Mouse (Mus musculus) CH12.LX (cell line): Measurements from ENCODE around the gene Aebp2. TPM values are rescaled to one million over a fixed set of nuclear protein-coding genes. Genes with fewer than 3 reads are reported as not detected.

Source experiments
- DNase-seq: peaks from one replicate; pipeline ENCODE4 v3.0.0-alpha.2; 2013; ENCODE audit errors: extremely low read depth
- H3K27ac ChIP-seq: 2 replicates; pipeline ENCODE4 v1.5.1; 2012; ENCODE audit warnings: low read depth, mild to moderate bottlenecking, control low read depth, moderate library complexity; ENCODE audit not compliant: insufficient read depth
- H3K27me3 ChIP-seq: replicated peaks from 2 replicates; pipeline ENCODE3; 2012; ENCODE audit warnings: inconsistent platforms
- H3K36me3 ChIP-seq, 2 experiments: replicated peaks in 1 of 2; 2 replicates each; pipeline versions ENCODE3 to v1.6.1; 2012; ENCODE audit warnings: inconsistent platforms in 1 of 2, low read length in 1 of 2, mild to moderate bottlenecking in 1 of 2, mixed read lengths in 1 of 2, moderate library complexity in 1 of 2; ENCODE audit not compliant: control insufficient read depth in 1 of 2, insufficient read depth in 1 of 2
- H3K4me1 ChIP-seq, 2 experiments: 2 replicates each; pipeline ENCODE4 v1.6.1; 2012; ENCODE audit warnings: inconsistent platforms in 1 of 2, moderate library complexity in 1 of 2; ENCODE audit not compliant: insufficient read depth in 2 of 2, control insufficient read depth in 1 of 2
- H3K4me2 ChIP-seq: 2 replicates; pipeline ENCODE4 v1.6.1; 2012; ENCODE audit warnings: low read depth, mild to moderate bottlenecking, control low read depth; ENCODE audit not compliant: poor library complexity, insufficient read depth, severe bottlenecking
- H3K4me3 ChIP-seq, 3 experiments: fragments of 150-350 bp in 1 of 3; sonication (generic) in 1 of 3; replicated peaks in 1 of 3; 2 replicates each; pipeline versions ENCODE3 to v1.5.1; 2011 to 2012; ENCODE audit warnings: low read depth in 2 of 3, low read length in 2 of 3, mild to moderate bottlenecking in 2 of 3, moderate library complexity in 2 of 3, control low read depth in 1 of 3, improper control_type of control experiment in 1 of 3, inconsistent platforms in 1 of 3, mixed read lengths in 1 of 3; ENCODE audit not compliant: poor library complexity in 1 of 3
- H3K79me2 ChIP-seq: replicated peaks from 2 replicates; pipeline ENCODE4 v1.6.1; 2012; ENCODE audit warnings: mild to moderate bottlenecking, moderate library complexity; ENCODE audit not compliant: control insufficient read depth, poor library complexity, insufficient read depth, severe bottlenecking; ENCODE audit errors: extremely low read depth
- H3K9ac ChIP-seq: 2 replicates; pipeline ENCODE4 v1.6.1; 2012; ENCODE audit warnings: low read depth, mild to moderate bottlenecking, control low read depth, moderate library complexity; ENCODE audit not compliant: insufficient read depth
- H3K9me3 ChIP-seq: replicated peaks from 2 replicates; pipeline ENCODE3; 2012; ENCODE audit warnings: low read length, inconsistent platforms, mixed read lengths
- BHLHE40 ChIP-seq: IDR thresholded peaks from 2 replicates; pipeline ENCODE4 v1.6.1; 2011; ENCODE audit warnings: mild to moderate bottlenecking, low read depth, low read length, improper control_type of control experiment
- CHD1 ChIP-seq: IDR thresholded peaks from 2 replicates; pipeline ENCODE4 v1.6.1; 2012; ENCODE audit warnings: low read depth, low read length, improper control_type of control experiment, inconsistent platforms
- CTCF ChIP-seq, 2 experiments: IDR thresholded peaks in 1 of 2; conservative IDR thresholded peaks in 1 of 2; 2 replicates each; pipeline ENCODE4 v1.5.1; 2011 to 2012; ENCODE audit warnings: low read depth in 2 of 2, low read length in 2 of 2, improper control_type of control experiment in 1 of 2, inconsistent platforms in 1 of 2, mild to moderate bottlenecking in 1 of 2, moderate library complexity in 1 of 2
- ELF1 ChIP-seq: IDR thresholded peaks from 2 replicates; pipeline ENCODE4 v1.6.1; 2014; ENCODE audit warnings: low read depth, mild to moderate bottlenecking, inconsistent platforms, low read length, improper control_type of control experiment
- EP300 ChIP-seq: IDR thresholded peaks from 2 replicates; pipeline ENCODE4 v1.6.1; 2011; ENCODE audit warnings: low read length, improper control_type of control experiment
- HCFC1 ChIP-seq: IDR thresholded peaks from 2 replicates; pipeline ENCODE4 v1.6.1; 2012; ENCODE audit warnings: low read depth, mild to moderate bottlenecking, inconsistent platforms, low read length, improper control_type of control experiment
- IRF4 ChIP-seq: IDR thresholded peaks from 2 replicates; pipeline ENCODE4 v1.6.1; 2014; ENCODE audit warnings: low read depth, mild to moderate bottlenecking, inconsistent platforms, low read length, improper control_type of control experiment
- JUND ChIP-seq: conservative IDR thresholded peaks from 2 replicates; pipeline ENCODE4 v1.6.1; 2011; ENCODE audit warnings: low read depth, low read length, improper control_type of control experiment
- MAX ChIP-seq: IDR thresholded peaks from 2 replicates; pipeline ENCODE4 v1.6.1; 2011; ENCODE audit warnings: low read length, improper control_type of control experiment
- NRF1 ChIP-seq: IDR thresholded peaks from 2 replicates; pipeline ENCODE4 v1.6.1; 2014; ENCODE audit warnings: low read depth, mild to moderate bottlenecking, inconsistent platforms, low read length, improper control_type of control experiment, moderate library complexity
- RAD21 ChIP-seq: IDR thresholded peaks from 2 replicates; pipeline ENCODE4 v1.6.1; 2011; ENCODE audit warnings: low read depth, mild to moderate bottlenecking, low read length, improper control_type of control experiment, moderate library complexity
- RCOR1 ChIP-seq: conservative IDR thresholded peaks from 2 replicates; pipeline ENCODE4 v1.6.1; 2012; ENCODE audit warnings: low read depth, mild to moderate bottlenecking, inconsistent platforms, low read length, improper control_type of control experiment
- SIN3A ChIP-seq: IDR thresholded peaks from 2 replicates; pipeline ENCODE4 v1.6.1; 2012; ENCODE audit warnings: low read length, improper control_type of control experiment, inconsistent platforms
- SMC3 ChIP-seq: IDR thresholded peaks from 2 replicates; pipeline ENCODE4 v1.6.1; 2011; ENCODE audit warnings: low read depth, low read length, improper control_type of control experiment
- UBTF ChIP-seq: IDR thresholded peaks from 2 replicates; pipeline ENCODE4 v1.6.1; 2012; ENCODE audit warnings: low read depth, mild to moderate bottlenecking, inconsistent platforms, low read length, improper control_type of control experiment, moderate library complexity
- USF1 ChIP-seq: IDR thresholded peaks from 2 replicates; pipeline ENCODE4 v1.6.1; 2014; ENCODE audit warnings: low read depth, mild to moderate bottlenecking, inconsistent platforms, low read length, improper control_type of control experiment
- USF2 ChIP-seq: conservative IDR thresholded peaks from 2 replicates; pipeline ENCODE4 v1.6.1; 2011; ENCODE audit warnings: low read depth, low read length, improper control_type of control experiment
- ZC3H11A ChIP-seq: IDR thresholded peaks from 2 replicates; pipeline ENCODE4 v1.6.1; 2012; ENCODE audit warnings: low read depth, mild to moderate bottlenecking, inconsistent platforms, low read length, improper control_type of control experiment
- ZNF384 ChIP-seq: IDR thresholded peaks from 2 replicates; pipeline ENCODE4 v1.6.1; 2012; ENCODE audit warnings: low read depth, low read length, improper control_type of control experiment, inconsistent platforms
- dilution Hi-C: fragments of 300-500 bp; cut with MboI; formaldehyde crosslinking; loops from 2 replicates; pipeline ENCODE4 v1.14.3; 2020; ENCODE audit warnings: low sequenced_read_pairs; ENCODE audit not compliant: extremely low pct_unique_long_range_greater_than_20kb, extremely low pct_ligation_motif_present
- in situ Hi-C: fragments of 300-500 bp; cut with MboI; formaldehyde crosslinking; loops from 3 replicates; pipeline ENCODE4 v1.14.3; 2019; ENCODE audit warnings: low sequenced_read_pairs, low pct_ligation_motif_present, low pct_unique_long_range_greater_than_20kb, mixed read lengths
- polyA plus RNA-seq: library from polyadenylated mRNA; unstranded; fragments of >175 nt; gene quantifications from 2 replicates; pipeline ENCODE4 v1.2.1, GENCODE M21; 2012; ENCODE audit warnings: low read depth; ENCODE audit not compliant: insufficient read length
- total RNA-seq, 2 experiments: library from RNA; depleted of rRNA; stranded (reverse); fragments of 300-350 nt in 1 of 2; fragments of >200 nt in 1 of 2; gene quantifications; 2 replicates each; pipeline ENCODE4 v1.2.3; 2012 to 2014

Gene Aebp2
- total and polyA plus RNA-seq, 3 experiments = 54.4 to 63.3 (median 59.9) TPM

DNA sequence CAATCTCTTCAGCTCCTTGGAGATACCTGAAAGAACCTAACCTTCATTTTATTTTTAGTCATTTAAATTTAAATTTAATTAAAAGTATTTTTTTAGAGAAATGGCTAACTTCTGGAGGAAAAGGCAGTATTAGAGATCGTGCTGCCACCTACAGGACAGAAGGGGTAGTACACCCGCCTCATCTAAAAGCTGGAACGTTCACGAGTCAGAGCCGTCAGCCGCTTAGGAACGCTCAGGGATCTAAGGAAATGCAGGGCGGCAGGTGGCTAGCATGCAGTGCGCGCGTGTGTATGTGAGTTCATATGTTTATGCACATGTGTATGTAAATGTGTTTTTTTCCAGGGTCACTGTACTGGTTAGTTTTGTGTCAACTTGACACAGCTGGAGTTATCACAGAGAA lies 90.3 kb downstream of the Aebp2 start:
- no peak overlapping the region for H3K9ac ChIP-seq
- TF ChIP-seq SIN3A (no peak), NRF1 (no peak), JUND (0 out of 2 replicates have a peak, but pooled peaks have one; percentile 13), CHD1 (no peak), CTCF (conservative IDR thresholded peaks at IDR 0.05 in 1 of 2, IDR thresholded peaks at IDR 0.05 in 1 of 2; ENCODE audit: low read depth in 2 of 2, low read length in 2 of 2) (peak; percentile 83 to 88), RAD21 (peak; percentile 70), ZNF384 (peak; percentile 41; the same call in 1 of the 2 replicates), IRF4 (0 out of 2 replicates have a peak, but pooled peaks have one; percentile 14), SMC3 (peak; percentile 61), RCOR1 (no peak)
- H3K4me2 ChIP-seq = peak overlapping the region; percentile 68
- H3K79me2 ChIP-seq = no peaks in the 10 kb centered on the region
- H3K4me3 ChIP-seq = no peak overlapping the region
- in situ Hi-C loops (no loop called here), dilution Hi-C loops (no loop called here)
- H3K9me3 ChIP-seq = no peaks in the 10 kb centered on the region
- peaks cover 0 to 3% of the 10 kb centered on the region in 2 experiments; a peak in 1 of 4 replicates for H3K4me1 ChIP-seq
- no peak overlapping the region for H3K27ac ChIP-seq
- H3K27me3 ChIP-seq = peaks cover 2% of the 10 kb centered on the region
- no peaks in the 10 kb centered on the region for H3K36me3 ChIP-seq
- peak; percentile 42 for DNase-seq

DNA sequence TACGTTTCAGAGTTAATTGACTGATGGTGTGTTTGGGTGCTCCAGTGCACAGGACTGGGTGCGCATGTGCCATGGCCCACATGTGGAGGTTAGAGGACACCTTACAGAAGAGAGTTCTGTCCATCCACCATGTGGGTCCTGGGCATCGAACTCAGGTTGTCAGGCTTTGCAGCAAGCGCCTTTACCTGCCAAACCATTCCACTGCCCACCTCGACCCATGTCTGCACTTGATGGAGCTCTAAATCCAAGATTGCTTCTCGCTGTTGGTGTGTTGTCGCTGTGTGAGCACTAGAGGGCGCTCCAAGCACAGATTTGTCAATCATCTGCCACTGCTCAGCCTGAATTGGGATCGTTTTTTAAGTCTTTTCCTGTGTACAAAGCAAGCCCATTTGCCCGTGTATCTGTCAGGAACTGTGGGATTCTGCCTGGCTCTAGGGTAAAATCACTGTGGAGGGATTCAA lies 92.5 kb downstream of the Aebp2 start:
- Histone ChIP-seq H3K4me3 (no peak overlapping the region), H3K9me3 (peaks cover 2% of the 10 kb centered on the region), H3K4me1 (peaks cover 0 to 3% of the 10 kb centered on the region in 2 experiments; a peak in 1 of 4 replicates), H3K9ac (no peak overlapping the region), H3K36me3 (no peaks in the 10 kb centered on the region), H3K27me3 (peaks cover 2% of the 10 kb centered on the region), H3K4me2 (peak overlapping the region; percentile 22; the same call in 1 of the 2 replicates), H3K27ac (no peak overlapping the region), H3K79me2 (no peaks in the 10 kb centered on the region)
- TF ChIP-seq SMC3 = peak; percentile 73
- no peak for TF ChIP-seq ELF1
- peak; percentile 33; the same call in 1 of the 2 replicates for TF ChIP-seq ZC3H11A
- TF ChIP-seq CTCF (conservative IDR thresholded peaks at IDR 0.05 in 1 of 2, IDR thresholded peaks at IDR 0.05 in 1 of 2; ENCODE audit: low read depth in 2 of 2, low read length in 2 of 2) = peak; percentile 80 to 96
- peak; percentile 91 for TF ChIP-seq RAD21
- peak; percentile 73 for DNase-seq
- dilution Hi-C loops (no loop called here), in situ Hi-C loops (no loop called here)

DNA sequence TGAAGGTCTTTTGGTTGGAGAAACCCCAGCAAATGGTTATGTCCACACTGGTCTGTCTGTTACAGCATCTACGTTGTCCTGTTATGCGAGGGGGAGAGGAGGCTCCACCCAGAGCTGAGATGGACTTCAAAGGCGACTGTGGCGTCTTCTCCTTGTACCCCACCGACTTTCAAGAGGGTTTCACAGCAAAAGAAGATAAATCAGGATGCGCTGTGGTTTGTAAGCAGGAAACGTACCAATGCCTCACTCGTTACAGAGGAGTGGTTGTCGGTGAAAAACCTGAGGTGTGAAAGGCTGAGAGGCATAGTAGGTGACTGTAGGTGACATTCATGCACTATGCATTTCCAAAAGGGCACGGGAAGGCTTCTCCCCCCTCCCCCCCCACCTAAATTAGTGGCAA lies 99.6 kb downstream of the Aebp2 start:
- Histone ChIP-seq H3K4me3 (no peak overlapping the region), H3K79me2 (no peaks in the 10 kb centered on the region), H3K27me3 (no peaks in the 10 kb centered on the region), H3K9me3 (peaks cover 2% of the 10 kb centered on the region), H3K36me3 (no peaks in the 10 kb centered on the region), H3K4me2 (no peak overlapping the region), H3K9ac (no peak overlapping the region), H3K27ac (no peak overlapping the region), H3K4me1 (peaks cover 0 to 6% of the 10 kb centered on the region in 2 experiments; a peak in 1 of 4 replicates)
- dilution Hi-C loops = no loop called here
- DNase-seq = no peak
- in situ Hi-C loops = no loop called here
- TF ChIP-seq HCFC1 (no peak), BHLHE40 (no peak), MAX (no peak), EP300 (no peak), USF1 (no peak), USF2 (no peak), UBTF (no peak)
